Mouse (Mus musculus): Measurements from ENCODE around the gene Mtnr1b. TPM values are rescaled to one million over a fixed set of nuclear protein-coding genes. Genes with fewer than 3 reads are reported as not detected.

Mtnr1b gene
- polyA plus RNA-seq, 1 experiment from 2014 or later, result not detected

- H3K4me1 ChIP-seq (replicated peaks; ENCODE audit: control insufficient read depth, insufficient read depth, low read length), result no peaks in the 10 kb centered on the region
- H3K36me3 ChIP-seq (ENCODE audit: control insufficient read depth, insufficient read depth), result no peaks in the 10 kb centered on the region
- WGBS, result 74% methylated on average over 6 of the region's 6 CpGs
- no peak for TF ChIP-seq CTCF (IDR thresholded peaks at IDR 0.05; ENCODE audit: low read depth)
- H3K4me2 ChIP-seq (replicated peaks; ENCODE audit: low read depth), result no peak overlapping the region
- no peaks in the 10 kb centered on the region for H3K9me3 ChIP-seq (ENCODE audit: control insufficient read depth)
- ATAC-seq, result no peak
- H3K4me3 ChIP-seq (ENCODE audit: low read depth, low read length), result no peak overlapping the region
- no peak overlapping the region for H3K27ac ChIP-seq (ENCODE audit: low read depth, low read length)
- no peaks in the 10 kb centered on the region for H3K27me3 ChIP-seq (replicated peaks; ENCODE audit: control insufficient read depth, insufficient read depth, low read length)
- H3K9ac ChIP-seq (ENCODE audit: low read depth, low read length), result no peak overlapping the region
Measured at GRCm38 (mm10) chr9:15813002-15813911, 61.1 kb downstream of the Mtnr1b start.

- Histone ChIP-seq H3K4me3 (ENCODE audit: low read depth, low read length) (no peak overlapping the region), H3K9me3 (ENCODE audit: control insufficient read depth) (no peaks in the 10 kb centered on the region), H3K36me3 (ENCODE audit: control insufficient read depth, insufficient read depth) (no peaks in the 10 kb centered on the region), H3K27me3 (replicated peaks; ENCODE audit: control insufficient read depth, insufficient read depth, low read length) (no peaks in the 10 kb centered on the region), H3K9ac (ENCODE audit: low read depth, low read length) (no peak overlapping the region), H3K27ac (ENCODE audit: low read depth, low read length) (no peak overlapping the region), H3K4me1 (replicated peaks; ENCODE audit: control insufficient read depth, insufficient read depth, low read length) (no peaks in the 10 kb centered on the region), H3K4me2 (replicated peaks; ENCODE audit: low read depth) (no peak overlapping the region)
- 86% methylated on average over 2 of the region's 2 CpGs for WGBS
- no peak for ATAC-seq
- TF ChIP-seq CTCF (IDR thresholded peaks at IDR 0.05; ENCODE audit: low read depth), result no peak
Measured at GRCm38 (mm10) chr9:15804296-15804695, 70.1 kb downstream of the Mtnr1b start.

GRCm38 (mm10) chr9:15802413-15803027 is 71.8 kb downstream of the Mtnr1b start:
- Histone ChIP-seq H3K9ac (ENCODE audit: low read depth, low read length) (no peak overlapping the region), H3K4me1 (replicated peaks; ENCODE audit: control insufficient read depth, insufficient read depth, low read length) (no peaks in the 10 kb centered on the region), H3K4me3 (ENCODE audit: low read depth, low read length) (no peak overlapping the region), H3K27ac (ENCODE audit: low read depth, low read length) (no peak overlapping the region), H3K4me2 (replicated peaks; ENCODE audit: low read depth) (no peak overlapping the region), H3K27me3 (replicated peaks; ENCODE audit: control insufficient read depth, insufficient read depth, low read length) (no peaks in the 10 kb centered on the region), H3K9me3 (ENCODE audit: control insufficient read depth) (no peaks in the 10 kb centered on the region), H3K36me3 (ENCODE audit: control insufficient read depth, insufficient read depth) (no peaks in the 10 kb centered on the region)
- TF ChIP-seq CTCF (IDR thresholded peaks at IDR 0.05; ENCODE audit: low read depth), result no peak
- no peak for ATAC-seq

GRCm38 (mm10) chr9:15800402-15800801 is 74.0 kb downstream of the Mtnr1b start:
- H3K27me3 ChIP-seq (replicated peaks; ENCODE audit: control insufficient read depth, insufficient read depth, low read length), result no peaks in the 10 kb centered on the region
- WGBS, result 82% methylated on average over 5 of the region's 5 CpGs
- ATAC-seq, result no peak
- TF ChIP-seq CTCF (IDR thresholded peaks at IDR 0.05; ENCODE audit: low read depth), result no peak
- H3K4me1 ChIP-seq (replicated peaks; ENCODE audit: control insufficient read depth, insufficient read depth, low read length), result no peaks in the 10 kb centered on the region
- no peaks in the 10 kb centered on the region for H3K36me3 ChIP-seq (ENCODE audit: control insufficient read depth, insufficient read depth)
- no peak overlapping the region for H3K4me3 ChIP-seq (ENCODE audit: low read depth, low read length)
- no peak overlapping the region for H3K9ac ChIP-seq (ENCODE audit: low read depth, low read length)
- H3K27ac ChIP-seq (ENCODE audit: low read depth, low read length), result no peak overlapping the region
- H3K4me2 ChIP-seq (replicated peaks; ENCODE audit: low read depth), result no peak overlapping the region
- H3K9me3 ChIP-seq (ENCODE audit: control insufficient read depth), result no peaks in the 10 kb centered on the region

- Histone ChIP-seq H3K4me2 (replicated peaks; ENCODE audit: low read depth) (no peak overlapping the region), H3K9ac (ENCODE audit: low read depth, low read length) (no peak overlapping the region), H3K4me3 (ENCODE audit: low read depth, low read length) (no peak overlapping the region), H3K27ac (ENCODE audit: low read depth, low read length) (no peak overlapping the region), H3K27me3 (replicated peaks; ENCODE audit: control insufficient read depth, insufficient read depth, low read length) (no peaks in the 10 kb centered on the region), H3K4me1 (replicated peaks; ENCODE audit: control insufficient read depth, insufficient read depth, low read length) (no peaks in the 10 kb centered on the region), H3K9me3 (ENCODE audit: control insufficient read depth) (no peaks in the 10 kb centered on the region), H3K36me3 (ENCODE audit: control insufficient read depth, insufficient read depth) (no peaks in the 10 kb centered on the region)
- 78% methylated on average over 6 of the region's 6 CpGs for WGBS
- ATAC-seq, result no peak
- no peak for TF ChIP-seq CTCF (IDR thresholded peaks at IDR 0.05; ENCODE audit: low read depth)
Measured at GRCm38 (mm10) chr9:15794408-15794807, 79.9 kb downstream of the Mtnr1b start.

- Histone ChIP-seq H3K27me3 (replicated peaks; ENCODE audit: control insufficient read depth, insufficient read depth, low read length) (no peaks in the 10 kb centered on the region), H3K4me2 (replicated peaks; ENCODE audit: low read depth) (no peak overlapping the region), H3K9ac (ENCODE audit: low read depth, low read length) (no peak overlapping the region), H3K4me1 (replicated peaks; ENCODE audit: control insufficient read depth, insufficient read depth, low read length) (no peaks in the 10 kb centered on the region), H3K27ac (ENCODE audit: low read depth, low read length) (no peak overlapping the region), H3K4me3 (ENCODE audit: low read depth, low read length) (no peak overlapping the region), H3K36me3 (ENCODE audit: control insufficient read depth, insufficient read depth) (no peaks in the 10 kb centered on the region), H3K9me3 (ENCODE audit: control insufficient read depth) (no peaks in the 10 kb centered on the region)
- no peak for TF ChIP-seq CTCF (IDR thresholded peaks at IDR 0.05; ENCODE audit: low read depth)
- WGBS, result 85% methylated on average over 9 of the region's 9 CpGs
- no peak for ATAC-seq
Measured at GRCm38 (mm10) chr9:15792076-15792475, 82.3 kb downstream of the Mtnr1b start.
